Mouse (Mus musculus): ENCODE measurements at regions not wholly inside any gene's neighbourhood (a gene's known extent, or its start where the extent isn't known, plus 50 kb on each side); places are given as distances from the start of the nearest gene placed in this dataset.

GRCm38 (mm10) chr2:167757157-167757780 is 67.6 kb upstream of the Tmem189 start:
- DNase-seq: no peak

- DNase-seq: no peak
These were observed 67.1 kb upstream of the Tmem189 start for GRCm38 (mm10) chr2:167756721-167757120.

GRCm38 (mm10) chr2:167754929-167755551 is 65.4 kb upstream of the Tmem189 start:
- DNase-seq: no peak

- DNase-seq: no peak
These were observed 64.3 kb upstream of the Tmem189 start for GRCm38 (mm10) chr2:167753898-167754297.

DNA sequence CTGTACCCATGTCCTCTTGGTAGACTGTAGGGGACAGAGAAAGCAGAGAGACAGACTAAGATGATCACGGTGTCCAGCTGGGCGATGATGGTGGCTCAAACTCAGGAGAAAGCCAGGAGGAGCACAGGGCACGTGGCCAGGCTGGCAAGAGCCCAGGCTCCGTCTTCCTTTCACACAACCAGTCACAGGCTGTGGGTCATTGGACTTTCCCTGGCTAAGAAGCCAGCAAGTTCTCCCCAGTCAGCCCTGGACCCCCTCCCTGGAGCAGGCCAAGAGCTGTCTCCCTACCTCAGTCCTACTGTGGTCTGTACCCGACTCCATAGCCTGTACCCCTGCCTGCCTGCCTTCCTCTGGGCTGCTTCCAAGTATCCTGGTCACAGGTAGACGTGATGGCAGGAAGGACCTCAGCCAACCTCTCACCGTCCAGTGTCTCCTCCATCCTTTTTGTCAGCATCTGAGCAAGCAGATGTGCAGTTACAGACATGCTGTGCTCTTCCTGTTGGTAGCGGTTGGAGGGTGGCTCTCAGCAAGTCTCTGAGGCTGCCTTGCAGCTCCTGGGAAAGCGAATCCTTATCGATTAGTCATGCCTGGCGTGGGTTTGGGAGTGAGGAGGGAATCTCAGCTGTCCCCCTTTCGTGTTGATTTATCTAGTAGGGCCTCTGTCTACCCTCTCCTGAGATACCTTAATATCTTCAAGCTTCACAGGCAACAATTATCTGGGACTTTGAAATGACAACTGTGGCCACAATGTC is 63.4 kb upstream of the Tmem189 start:
- DNase-seq: peak in 1 of 2 experiments; percentile 47

DNA sequence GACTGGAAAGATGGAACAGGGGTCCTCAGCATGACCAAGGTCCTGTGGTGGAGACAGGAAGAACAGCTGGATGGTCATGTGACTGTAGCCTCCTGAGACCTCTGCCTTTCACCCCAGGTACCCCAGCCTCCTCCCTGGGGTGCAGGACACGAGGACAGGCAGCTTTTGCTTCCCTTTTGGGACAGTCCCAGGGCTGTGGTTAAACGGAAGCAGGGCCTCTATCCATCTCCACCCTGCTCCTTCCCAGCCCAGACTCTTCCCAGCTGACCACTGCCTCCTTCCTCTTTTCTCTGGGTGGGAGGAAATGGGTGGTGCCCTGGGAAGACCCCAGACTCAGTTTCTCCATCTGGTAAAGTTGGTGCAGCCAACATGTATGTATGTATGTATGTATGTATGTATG is 62.0 kb upstream of the Tmem189 start:
- DNase-seq: no peak

DNA sequence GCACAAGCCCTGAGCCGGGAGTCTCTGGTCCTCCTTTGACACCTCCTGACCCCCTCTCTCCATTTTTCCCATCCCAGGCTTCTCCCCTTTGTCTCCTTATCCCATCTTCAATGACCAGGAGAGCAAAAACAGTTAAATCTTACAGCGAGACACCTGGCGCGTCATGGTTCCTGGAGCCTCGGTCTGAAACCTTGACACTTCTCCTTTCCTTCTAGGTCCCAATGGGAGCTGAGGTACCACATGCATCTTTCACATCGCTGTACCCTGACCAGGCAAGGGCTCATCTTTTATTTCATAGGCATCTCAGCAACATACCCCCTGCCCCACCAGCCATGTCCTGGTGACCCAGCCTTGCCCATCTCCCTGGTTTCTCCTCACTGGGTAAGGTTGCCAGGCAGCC is 58.7 kb upstream of the Tmem189 start:
- no peak for DNase-seq

GRCm38 (mm10) chr2:167747164-167747843 is 57.7 kb upstream of the Tmem189 start:
- DNase-seq: no peak

- DNase-seq: no peak
These were observed 56.7 kb upstream of the Tmem189 start for GRCm38 (mm10) chr2:167746344-167746743.

- no peak for DNase-seq
These were observed 55.8 kb upstream of the Tmem189 start for GRCm38 (mm10) chr2:167745409-167745808.

- no peak for DNase-seq
These were observed 54.5 kb upstream of the Tmem189 start for GRCm38 (mm10) chr2:167744080-167744479.

GRCm38 (mm10) chr2:167742479-167742878 is 52.9 kb upstream of the Tmem189 start:
- no peak for DNase-seq

DNA sequence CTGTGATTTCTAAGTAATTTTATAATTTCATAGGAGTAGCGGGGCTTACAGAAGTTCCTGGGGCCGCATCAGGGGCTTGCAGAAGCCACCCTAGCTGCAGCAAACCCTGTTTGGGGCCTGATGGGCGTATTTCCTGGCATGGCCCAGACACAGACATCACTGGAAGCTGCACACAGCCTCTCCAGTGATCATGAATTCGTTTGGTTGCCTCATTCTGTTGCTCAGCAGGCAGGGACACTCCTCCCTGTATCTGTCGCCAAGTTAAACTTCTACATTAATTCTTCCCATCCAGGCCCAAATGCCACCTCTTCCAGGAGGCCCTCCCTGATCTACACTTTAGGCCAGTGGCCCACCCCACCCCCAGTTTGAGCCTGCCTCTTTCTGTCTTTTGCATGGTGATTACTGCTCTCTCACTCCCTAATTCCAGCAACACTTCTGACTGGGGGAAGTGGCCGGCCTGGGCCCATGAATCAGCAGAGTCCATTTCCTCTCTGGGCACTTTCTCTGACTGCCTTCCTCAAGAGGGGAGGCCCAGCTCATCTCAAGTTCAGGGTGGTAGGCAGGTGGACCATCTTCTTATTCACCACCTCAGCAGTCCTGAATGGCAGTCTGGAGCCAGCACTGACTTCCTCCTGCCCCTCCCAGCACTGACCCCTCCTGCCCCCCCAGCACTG is 51.0 kb upstream of the Tmem189 start:
- no peak for DNase-seq
